In the genomic region with DNA sequence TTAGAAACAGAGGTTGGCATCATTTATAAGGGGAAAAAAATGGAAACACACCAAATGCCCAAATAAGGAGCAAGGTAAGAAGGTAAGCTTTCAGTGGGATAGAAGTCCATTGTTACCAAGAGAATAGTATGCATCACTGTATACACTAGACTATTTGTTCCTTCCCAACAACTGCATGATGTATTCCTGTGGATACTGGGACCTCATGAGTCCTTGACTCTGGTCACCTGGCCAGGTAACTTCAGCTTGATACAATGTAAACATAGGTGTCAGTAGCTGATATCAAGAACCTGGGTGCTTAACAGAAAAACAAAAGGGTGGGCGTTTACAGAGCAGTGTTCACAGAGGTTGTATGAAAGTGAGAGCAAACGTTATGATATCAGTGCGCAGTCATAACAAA, we compare ENCODE assay signal across 20 mouse cellular contexts. TPM values are rescaled to one million over a fixed set of nuclear protein-coding genes. Genes with fewer than 3 reads are reported as not detected.
A peak's percentile ranks its signal among the peaks of the same experiment; 100 is the strongest.
DNase-seq lines count a peak whose midpoint lies in the region; ATAC-seq and TF ChIP-seq lines count a peak whose summit lies in the region.
"Had no signal": no experiment of that assay in that cellular context is flagged by ENCODE, and none has a peak within 500 bp of the region (broad histone marks: within the 10 kb centered on the region; RNA-seq: fewer than 3 reads in every experiment).

No protein-coding gene starts in this region.

- peak; percentile 33; the same call in 1 of the 2 replicates for ATAC-seq in stomach, embryonic 16.5 days (ENCODE audit: insufficient read depth, low FRiP score)
- peak; percentile 97 for ATAC-seq in stomach, postnatal 0 days (ENCODE audit: low FRiP score, low TSS enrichment)
- ATAC-seq: activated CD4-positive, CD25-positive, alpha-beta regulatory T cell, adult 4 months; CD4-positive, CD25-positive, alpha-beta regulatory T cell, adult 4 months; Patski had no signal

- H3K4me3 ChIP-seq in stomach, embryonic 16.5 days (replicated peaks; ENCODE audit: low read length) = no peak overlapping the region
- H3K4me3 ChIP-seq in stomach, postnatal 0 days (ENCODE audit: low read depth, low read length) = no peak overlapping the region

- H3K27me3 ChIP-seq in stomach, embryonic 16.5 days (ENCODE audit: control insufficient read depth, insufficient read depth, low read length) = no peaks in the 10 kb centered on the region
- no peaks in the 10 kb centered on the region for H3K27me3 ChIP-seq in stomach, postnatal 0 days (ENCODE audit: control insufficient read depth, insufficient read depth, low read length)

- no peak for DNase-seq in stomach, postnatal 0 days (ENCODE audit: low spot score)
- no peak for DNase-seq in c-Kit-positive CD71-positive TER-119-positive erythroid progenitor cells, embryonic 14.5 days (ENCODE audit: low spot score)
- DNase-seq in ovary, postnatal 10 days (ENCODE audit: low spot score) = no peak
- DNase-seq: adrenal gland, adult 2 months; adrenal gland, adult 8-10 months; adrenal gland, postnatal 10 days; adrenal gland, postnatal 14 days; adrenal gland, postnatal 25 days; adrenal gland, postnatal 36 days; B cell, adult 2 months; cerebellum, adult 11 months; cerebellum, adult 11-12 months; cerebellum, adult 18-20 months; cerebellum, adult 2 months had no signal

- H3K4me2 ChIP-seq in stomach, embryonic 16.5 days (ENCODE audit: low read depth, low read length) = no peak overlapping the region
- H3K4me2 ChIP-seq in stomach, postnatal 0 days (replicated peaks; ENCODE audit: low read depth) = no peak overlapping the region

- no peaks in the 10 kb centered on the region for H3K9me3 ChIP-seq in stomach, embryonic 16.5 days (replicated peaks; ENCODE audit: control insufficient read depth, low read length)
- H3K9me3 ChIP-seq in stomach, postnatal 0 days (ENCODE audit: control insufficient read depth, low read length) = no peaks in the 10 kb centered on the region

- H3K36me3 ChIP-seq in stomach, embryonic 16.5 days (ENCODE audit: control insufficient read depth, insufficient read depth, low read length) = no peaks in the 10 kb centered on the region
- H3K36me3 ChIP-seq in stomach, postnatal 0 days (ENCODE audit: control insufficient read depth, insufficient read depth, low read length) = no peaks in the 10 kb centered on the region
- H3K36me3 ChIP-seq: G1E had no signal

- H3K27ac ChIP-seq in stomach, embryonic 16.5 days (ENCODE audit: low read length) = no peak overlapping the region
- no peak overlapping the region for H3K27ac ChIP-seq in stomach, postnatal 0 days (replicated peaks)

- H3K4me1 ChIP-seq in stomach, embryonic 16.5 days (ENCODE audit: control insufficient read depth, insufficient read depth, low read length) = no peaks in the 10 kb centered on the region
- H3K4me1 ChIP-seq in stomach, postnatal 0 days (replicated peaks; ENCODE audit: control insufficient read depth, insufficient read depth) = no peaks in the 10 kb centered on the region

- TF ChIP-seq EP300 in stomach, postnatal 0 days (optimal IDR thresholded peaks at IDR 0.05) = no peak

- WGBS in stomach, embryonic 16.5 days = 57% methylated on average over 3 of the region's 3 CpGs
- WGBS in stomach, postnatal 0 days = 46% methylated on average over 3 of the region's 3 CpGs

- no peak overlapping the region for H3K9ac ChIP-seq in stomach, embryonic 16.5 days (ENCODE audit: low read length)
- no peak overlapping the region for H3K9ac ChIP-seq in stomach, postnatal 0 days (ENCODE audit: low read length)

- no peak for TF ChIP-seq CTCF in stomach, postnatal 0 days (IDR thresholded peaks at IDR 0.05; ENCODE audit: low read depth)

RNA-seq across cellular contexts. Expression of gene Stk32b, which starts 24.2 kb away (rescaled TPM):
- 0.48 and 0.56 TPM in 2 replicates for polyA plus RNA-seq in stomach, embryonic 16.5 days (2015; fragmentation: Nextera tagmentation; extraction: Ambion mirVana)
- polyA plus RNA-seq in stomach, postnatal 0 days (2015; fragmentation: Nextera tagmentation; extraction: Ambion mirVana) = 3.1 and 5.2 TPM in 2 replicates
- polyA plus RNA-seq: activated CD4-positive, CD25-positive, alpha-beta regulatory T cell, adult 4 months; C2C12; CD4-positive, CD25-positive, alpha-beta regulatory T cell, adult 4 months; G1E had no signal

RNA-seq across cellular contexts. Expression of gene Cytl1, which starts 42.6 kb away (rescaled TPM):
- polyA plus RNA-seq in stomach, embryonic 16.5 days (2015; fragmentation: Nextera tagmentation; extraction: Ambion mirVana) = 0.50 TPM in 1 of 2 replicates, not detected in the other
- 0.33 and 0.34 TPM in 2 replicates for polyA plus RNA-seq in stomach, postnatal 0 days (2015; fragmentation: Nextera tagmentation; extraction: Ambion mirVana)
- polyA plus RNA-seq: activated CD4-positive, CD25-positive, alpha-beta regulatory T cell, adult 4 months; C2C12; CD4-positive, CD25-positive, alpha-beta regulatory T cell, adult 4 months; G1E; Patski had no signal
